Mouse (Mus musculus) neural tube, embryonic 14.5 days (tissue): ENCODE results near the gene Zfp759. TPM values are rescaled to one million over a fixed set of nuclear protein-coding genes. Genes with fewer than 3 reads are reported as not detected.
A peak's percentile ranks its signal among the peaks of the same experiment; 100 is the strongest.

Experiments
- ATAC-seq: fragments of 200-750 bp; cut with Nextera tagmentation; 2 replicates; pipeline ENCODE4 v1.8.0; 2017; ENCODE audit warnings: low read depth, mild to moderate bottlenecking, moderate TSS enrichment, moderate library complexity
- H3K27ac ChIP-seq: fragments of 300-500 bp; sonication (generic); 2 replicates; pipeline ENCODE4 v1.5.1; 2014; ENCODE audit warnings: low read depth, mild to moderate bottlenecking, control low read depth, low read length, moderate library complexity, mixed read lengths
- H3K27me3 ChIP-seq: fragments of 300-500 bp; sonication (generic); 2 replicates; pipeline ENCODE4 v1.6.1; 2014; ENCODE audit warnings: low read length; ENCODE audit not compliant: control insufficient read depth, insufficient read depth
- H3K36me3 ChIP-seq: fragments of 300-500 bp; sonication (generic); 2 replicates; pipeline ENCODE4 v1.6.1; 2014; ENCODE audit warnings: low read length, mixed read lengths; ENCODE audit not compliant: control insufficient read depth, insufficient read depth
- H3K4me1 ChIP-seq: fragments of 300-500 bp; sonication (generic); 2 replicates; pipeline ENCODE4 v1.6.1; 2014; ENCODE audit warnings: low read length; ENCODE audit not compliant: control insufficient read depth, insufficient read depth
- H3K4me2 ChIP-seq: fragments of 300-500 bp; sonication (generic); 2 replicates; pipeline ENCODE4 v1.6.1; 2014; ENCODE audit warnings: mild to moderate bottlenecking, low read depth, low read length, control low read depth
- H3K4me3 ChIP-seq: fragments of 300-500 bp; sonication (generic); 2 replicates; pipeline ENCODE4 v1.5.1; 2014; ENCODE audit warnings: low read depth, low read length, control low read depth, mixed read lengths
- H3K9ac ChIP-seq: fragments of 300-500 bp; sonication (generic); replicated peaks from 2 replicates; pipeline ENCODE4 v1.6.1; 2014; ENCODE audit warnings: low read depth, mild to moderate bottlenecking, control low read depth, low read length, mixed read lengths
- H3K9me3 ChIP-seq: fragments of 300-500 bp; sonication (generic); 2 replicates; pipeline ENCODE4 v1.6.1; 2016; ENCODE audit warnings: low read length; ENCODE audit not compliant: control insufficient read depth
- WGBS: fragments of 180-500 bp; shearing (Covaris S2); extraction: QIAGEN DNeasy Blood & Tissue Kit; methylation state at CpG from one replicate; pipeline ENCODE4 v1.1.7; 2014; 5-methylcytosine and 5-hydroxymethylcytosine counted together
- polyA plus RNA-seq: library from polyadenylated mRNA; unstranded; fragments of >200 nt; fragmentation: Nextera tagmentation; extraction: Ambion mirVana; gene quantifications from 2 replicates; pipeline ENCODE4 v1.2.1, GENCODE M21; 2014

Zfp759 gene
- polyA plus RNA-seq, 1 experiment from 2014 or later, result 6.0 TPM

DNA sequence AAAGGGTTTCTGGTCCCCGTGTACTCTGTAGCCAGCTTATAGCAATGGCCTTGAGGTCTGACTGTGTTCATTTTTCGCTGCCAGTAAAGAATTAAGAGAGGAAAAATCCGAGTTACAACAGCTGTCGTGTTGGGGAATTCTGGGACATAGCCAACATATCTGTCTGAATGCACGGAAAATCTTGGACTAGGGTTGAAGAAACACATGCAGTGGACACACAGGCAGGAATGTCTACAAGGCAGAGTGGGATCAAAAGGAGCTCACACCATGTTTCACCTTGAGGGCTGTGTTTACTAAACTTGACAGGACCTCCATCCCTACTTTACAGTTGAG, 52.2 kb downstream of the Zfp759 start:
- Histone ChIP-seq H3K27ac (no peak overlapping the region), H3K27me3 (no peaks in the 10 kb centered on the region), H3K9ac (peak overlapping the region; percentile 50; the same call in 1 of the 2 replicates), H3K9me3 (no peaks in the 10 kb centered on the region), H3K36me3 (no peaks in the 10 kb centered on the region), H3K4me3 (peak overlapping the region; percentile 42), H3K4me1 (peaks cover 5% of the 10 kb centered on the region; the same call in 1 of the 2 replicates), H3K4me2 (peak overlapping the region; percentile 52)
- 28% methylated on average over 5 of the region's 5 CpGs for WGBS
- ATAC-seq, result no peak

Other genes starting within 250 kb of the Zfp759 start
- gene Gm10767, start 216.7 kb upstream of the Zfp759 start, polyA plus RNA-seq, result 3.8 and 4.5 TPM in 2 replicates
- gene Zfp712, start 60.5 kb upstream of the Zfp759 start, polyA plus RNA-seq, result 9.4 and 10.1 TPM in 2 replicates
- gene Zfp708, start 23.7 kb upstream of the Zfp759 start, polyA plus RNA-seq, result 9.9 and 10.2 TPM in 2 replicates
- gene Gm28557, start 13.1 kb upstream of the Zfp759 start, polyA plus RNA-seq, result 1.2 and 2.3 TPM in 2 replicates
- gene Rslcan18, start 5.4 kb upstream of the Zfp759 start, polyA plus RNA-seq, result 0.09 and 0.19 TPM in 2 replicates
- gene Rsl1, start 51.5 kb downstream of the Zfp759 start, polyA plus RNA-seq, result 4.5 and 5.2 TPM in 2 replicates
- 2.2 and 2.4 TPM in 2 replicates for gene Zfp455, start 72.8 kb downstream of the Zfp759 start, polyA plus RNA-seq
- 7.6 and 10.4 TPM in 2 replicates for gene Zfp458, start 156.8 kb downstream of the Zfp759 start, polyA plus RNA-seq
- 1.3 and 1.8 TPM in 2 replicates for gene Zfp457, start 184.8 kb downstream of the Zfp759 start, polyA plus RNA-seq
- 1.8 and 3.0 TPM in 2 replicates for gene Zfp595, start 210.9 kb downstream of the Zfp759 start, polyA plus RNA-seq
- gene Gm28044, start 238.9 kb downstream of the Zfp759 start, polyA plus RNA-seq, result not detected in 2 replicates
- gene Zfp953, start 238.9 kb downstream of the Zfp759 start, polyA plus RNA-seq, result 0.84 and 1.0 TPM in 2 replicates